Mouse (Mus musculus) Muller cell, postnatal 12 days (primary cell): Measurements from ENCODE around the gene Hist2h3b.

ENCODE experiments used
- DNase-seq: peaks from one replicate; pipeline ENCODE4 v3.0.0-alpha.2; 2015; ENCODE audit errors: inconsistent ontology term

Gene Hist2h3b

GRCm38 (mm10) chr3:96298360-96298759 is 29.9 kb downstream of the Hist2h3b start:
- DNase-seq, result no peak

GRCm38 (mm10) chr3:96299562-96299961 is 31.1 kb downstream of the Hist2h3b start:
- DNase-seq, result no peak

GRCm38 (mm10) chr3:96300706-96301529 is 32.5 kb downstream of the Hist2h3b start:
- DNase-seq, result no peak

- DNase-seq, result no peak
Observed at GRCm38 (mm10) chr3:96302076-96302475, 33.6 kb downstream of the Hist2h3b start.

GRCm38 (mm10) chr3:96306506-96306905 is 38.1 kb downstream of the Hist2h3b start:
- no peak for DNase-seq

- DNase-seq, result no peak
Observed at GRCm38 (mm10) chr3:96309441-96309840, 41.0 kb downstream of the Hist2h3b start.

GRCm38 (mm10) chr3:96312341-96313098 is 44.1 kb downstream of the Hist2h3b start:
- DNase-seq, result no peak
